Mouse (Mus musculus): ENCODE results near the gene Tsen54. TPM values are rescaled to one million over a fixed set of nuclear protein-coding genes. Genes with fewer than 3 reads are reported as not detected.

The Tsen54 gene
- polyA plus RNA-seq, 1 experiment from 2014 or later: 37.7 TPM

- no peak for ATAC-seq
- Histone ChIP-seq H3K9me3 (ENCODE audit: control insufficient read depth, low read length) (no peaks in the 10 kb centered on the region), H3K4me1 (ENCODE audit: control insufficient read depth, insufficient read depth, low read length) (peaks cover 40% of the 10 kb centered on the region), H3K4me3 (ENCODE audit: low read length) (no peak overlapping the region), H3K4me2 (ENCODE audit: low read depth, low read length) (no peak overlapping the region), H3K27ac (ENCODE audit: low read length) (no peak overlapping the region), H3K36me3 (ENCODE audit: control insufficient read depth, insufficient read depth, low read length) (no peaks in the 10 kb centered on the region), H3K9ac (ENCODE audit: low read depth, low read length) (no peak overlapping the region), H3K27me3 (replicated peaks; ENCODE audit: control insufficient read depth, insufficient read depth, low read length) (no peaks in the 10 kb centered on the region)
- WGBS: 81% methylated on average over 9 of the region's 9 CpGs
These were observed 37.6 kb upstream of the Tsen54 start for GRCm38 (mm10) chr11:115776954-115777353.

- no peak for ATAC-seq
- Histone ChIP-seq H3K4me3 (ENCODE audit: low read length) (no peak overlapping the region), H3K4me2 (ENCODE audit: low read depth, low read length) (no peak overlapping the region), H3K27me3 (replicated peaks; ENCODE audit: control insufficient read depth, insufficient read depth, low read length) (no peaks in the 10 kb centered on the region), H3K27ac (ENCODE audit: low read length) (no peak overlapping the region), H3K9me3 (ENCODE audit: control insufficient read depth, low read length) (no peaks in the 10 kb centered on the region), H3K36me3 (ENCODE audit: control insufficient read depth, insufficient read depth, low read length) (no peaks in the 10 kb centered on the region), H3K4me1 (ENCODE audit: control insufficient read depth, insufficient read depth, low read length) (peaks cover 40% of the 10 kb centered on the region), H3K9ac (ENCODE audit: low read depth, low read length) (no peak overlapping the region)
- WGBS: 79% methylated on average over 17 of the region's 17 CpGs
These were observed 36.8 kb upstream of the Tsen54 start for GRCm38 (mm10) chr11:115777487-115778335.

- peak overlapping the region; percentile 30 for H3K4me2 ChIP-seq (ENCODE audit: low read depth, low read length)
- 6% methylated on average over 9 of the region's 9 CpGs for WGBS
- H3K4me3 ChIP-seq (ENCODE audit: low read length): no peak overlapping the region
- peak overlapping the region; percentile 87 for H3K27ac ChIP-seq (ENCODE audit: low read length)
- peaks cover 40% of the 10 kb centered on the region for H3K4me1 ChIP-seq (ENCODE audit: control insufficient read depth, insufficient read depth, low read length)
- no peaks in the 10 kb centered on the region for H3K27me3 ChIP-seq (replicated peaks; ENCODE audit: control insufficient read depth, insufficient read depth, low read length)
- no peaks in the 10 kb centered on the region for H3K9me3 ChIP-seq (ENCODE audit: control insufficient read depth, low read length)
- H3K36me3 ChIP-seq (ENCODE audit: control insufficient read depth, insufficient read depth, low read length): no peaks in the 10 kb centered on the region
- H3K9ac ChIP-seq (ENCODE audit: low read depth, low read length): peak overlapping the region; percentile 3
- peak; percentile 98 for ATAC-seq
These were observed 35.4 kb upstream of the Tsen54 start for GRCm38 (mm10) chr11:115779038-115779571.

GRCm38 (mm10) chr11:115780141-115781070 lies 34.1 kb upstream of the Tsen54 start:
- H3K36me3 ChIP-seq (ENCODE audit: control insufficient read depth, insufficient read depth, low read length): no peaks in the 10 kb centered on the region
- 37% methylated on average over 20 of the region's 20 CpGs for WGBS
- H3K4me2 ChIP-seq (ENCODE audit: low read depth, low read length): no peak overlapping the region; the same call in 1 of the 2 replicates
- peak overlapping the region; percentile 87 for H3K27ac ChIP-seq (ENCODE audit: low read length)
- peaks cover 39% of the 10 kb centered on the region for H3K4me1 ChIP-seq (ENCODE audit: control insufficient read depth, insufficient read depth, low read length)
- no peak for ATAC-seq
- no peaks in the 10 kb centered on the region for H3K27me3 ChIP-seq (replicated peaks; ENCODE audit: control insufficient read depth, insufficient read depth, low read length)
- no peak overlapping the region for H3K4me3 ChIP-seq (ENCODE audit: low read length)
- H3K9ac ChIP-seq (ENCODE audit: low read depth, low read length): peak overlapping the region; percentile 21
- no peaks in the 10 kb centered on the region for H3K9me3 ChIP-seq (ENCODE audit: control insufficient read depth, low read length)

GRCm38 (mm10) chr11:115786473-115786872 lies 28.1 kb upstream of the Tsen54 start:
- H3K4me2 ChIP-seq (ENCODE audit: low read depth, low read length): no peak overlapping the region
- WGBS: 76% methylated on average over 6 of the region's 6 CpGs
- no peak overlapping the region for H3K27ac ChIP-seq (ENCODE audit: low read length)
- H3K4me1 ChIP-seq (ENCODE audit: control insufficient read depth, insufficient read depth, low read length): no peaks in the 10 kb centered on the region; the same call in 1 of the 2 replicates
- no peaks in the 10 kb centered on the region for H3K9me3 ChIP-seq (ENCODE audit: control insufficient read depth, low read length)
- H3K27me3 ChIP-seq (replicated peaks; ENCODE audit: control insufficient read depth, insufficient read depth, low read length): no peaks in the 10 kb centered on the region
- no peak for ATAC-seq
- peaks cover 2% of the 10 kb centered on the region; the same call in 1 of the 2 replicates for H3K36me3 ChIP-seq (ENCODE audit: control insufficient read depth, insufficient read depth, low read length)
- no peak overlapping the region for H3K9ac ChIP-seq (ENCODE audit: low read depth, low read length)
- H3K4me3 ChIP-seq (ENCODE audit: low read length): no peak overlapping the region

GRCm38 (mm10) chr11:115789787-115790186 lies 24.7 kb upstream of the Tsen54 start:
- H3K4me1 ChIP-seq (ENCODE audit: control insufficient read depth, insufficient read depth, low read length): no peaks in the 10 kb centered on the region; the same call in 1 of the 2 replicates
- no peaks in the 10 kb centered on the region for H3K27me3 ChIP-seq (replicated peaks; ENCODE audit: control insufficient read depth, insufficient read depth, low read length)
- no peak overlapping the region for H3K4me3 ChIP-seq (ENCODE audit: low read length)
- 95% methylated on average over 7 of the region's 7 CpGs for WGBS
- H3K36me3 ChIP-seq (ENCODE audit: control insufficient read depth, insufficient read depth, low read length): peaks cover 18% of the 10 kb centered on the region
- no peak overlapping the region for H3K27ac ChIP-seq (ENCODE audit: low read length)
- no peaks in the 10 kb centered on the region for H3K9me3 ChIP-seq (ENCODE audit: control insufficient read depth, low read length)
- no peak overlapping the region for H3K4me2 ChIP-seq (ENCODE audit: low read depth, low read length)
- H3K9ac ChIP-seq (ENCODE audit: low read depth, low read length): no peak overlapping the region
- no peak for ATAC-seq

- Histone ChIP-seq H3K9ac (ENCODE audit: low read depth, low read length) (no peak overlapping the region), H3K27ac (ENCODE audit: low read length) (no peak overlapping the region), H3K4me2 (ENCODE audit: low read depth, low read length) (no peak overlapping the region), H3K4me3 (ENCODE audit: low read length) (no peak overlapping the region), H3K9me3 (ENCODE audit: control insufficient read depth, low read length) (no peaks in the 10 kb centered on the region), H3K4me1 (ENCODE audit: control insufficient read depth, insufficient read depth, low read length) (no peaks in the 10 kb centered on the region), H3K27me3 (replicated peaks; ENCODE audit: control insufficient read depth, insufficient read depth, low read length) (no peaks in the 10 kb centered on the region), H3K36me3 (ENCODE audit: control insufficient read depth, insufficient read depth, low read length) (peaks cover 25% of the 10 kb centered on the region)
- 94% methylated on average over 16 of the region's 16 CpGs for WGBS
- no peak for ATAC-seq
These were observed 22.6 kb upstream of the Tsen54 start for GRCm38 (mm10) chr11:115791919-115792318.

GRCm38 (mm10) chr11:115792353-115792752 lies 22.2 kb upstream of the Tsen54 start:
- no peak for ATAC-seq
- H3K27ac ChIP-seq (ENCODE audit: low read length): no peak overlapping the region
- no peak overlapping the region for H3K4me3 ChIP-seq (ENCODE audit: low read length)
- H3K9me3 ChIP-seq (ENCODE audit: control insufficient read depth, low read length): no peaks in the 10 kb centered on the region
- no peaks in the 10 kb centered on the region for H3K27me3 ChIP-seq (replicated peaks; ENCODE audit: control insufficient read depth, insufficient read depth, low read length)
- H3K9ac ChIP-seq (ENCODE audit: low read depth, low read length): no peak overlapping the region
- no peak overlapping the region for H3K4me2 ChIP-seq (ENCODE audit: low read depth, low read length)
- no peaks in the 10 kb centered on the region for H3K4me1 ChIP-seq (ENCODE audit: control insufficient read depth, insufficient read depth, low read length)
- 84% methylated on average over 14 of the region's 14 CpGs for WGBS
- peaks cover 25% of the 10 kb centered on the region for H3K36me3 ChIP-seq (ENCODE audit: control insufficient read depth, insufficient read depth, low read length)

- Histone ChIP-seq H3K4me2 (ENCODE audit: low read depth, low read length) (no peak overlapping the region), H3K9me3 (ENCODE audit: control insufficient read depth, low read length) (no peaks in the 10 kb centered on the region), H3K27me3 (replicated peaks; ENCODE audit: control insufficient read depth, insufficient read depth, low read length) (no peaks in the 10 kb centered on the region), H3K27ac (ENCODE audit: low read length) (no peak overlapping the region), H3K4me1 (ENCODE audit: control insufficient read depth, insufficient read depth, low read length) (no peaks in the 10 kb centered on the region), H3K4me3 (ENCODE audit: low read length) (no peak overlapping the region), H3K36me3 (ENCODE audit: control insufficient read depth, insufficient read depth, low read length) (peaks cover 43% of the 10 kb centered on the region), H3K9ac (ENCODE audit: low read depth, low read length) (no peak overlapping the region)
- ATAC-seq: no peak
- WGBS: 79% methylated on average over 15 of the region's 15 CpGs
These were observed 17.6 kb upstream of the Tsen54 start for GRCm38 (mm10) chr11:115796898-115797297.

Data from intestine, embryonic 16.5 days (tissue).